Mouse (Mus musculus) Muller cell, postnatal 12 days (primary cell): ENCODE results near the gene Olfr1253.

ENCODE experiments used
- DNase-seq: peaks from one replicate; pipeline ENCODE4 v3.0.0-alpha.2; 2015; ENCODE audit errors: inconsistent ontology term

Gene Olfr1253

DNA sequence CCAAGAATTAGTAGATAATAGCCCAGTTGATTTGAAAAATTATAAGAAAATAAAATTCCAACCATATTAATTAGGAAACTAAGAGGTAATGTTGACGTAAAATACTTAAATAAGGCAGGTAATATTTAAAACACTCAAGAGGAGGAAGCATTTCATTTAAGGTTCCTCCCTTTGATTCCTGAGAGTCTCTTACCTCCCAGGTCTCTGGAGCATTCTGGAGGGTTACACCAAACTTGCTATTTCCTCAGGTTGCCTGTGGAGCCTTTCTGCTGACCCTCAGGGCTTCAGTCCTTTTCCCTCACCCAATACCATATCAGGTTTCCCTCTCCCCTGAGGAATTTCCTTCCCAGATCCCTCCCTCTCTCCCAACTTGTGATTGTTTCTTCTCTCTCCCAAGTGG lies at the start of gene Olfr1253:
TSS of gene Olfr1253 (minus strand) at position 101 of the 400 bp plus-strand sequence.
- DNase-seq: no peak

DNA sequence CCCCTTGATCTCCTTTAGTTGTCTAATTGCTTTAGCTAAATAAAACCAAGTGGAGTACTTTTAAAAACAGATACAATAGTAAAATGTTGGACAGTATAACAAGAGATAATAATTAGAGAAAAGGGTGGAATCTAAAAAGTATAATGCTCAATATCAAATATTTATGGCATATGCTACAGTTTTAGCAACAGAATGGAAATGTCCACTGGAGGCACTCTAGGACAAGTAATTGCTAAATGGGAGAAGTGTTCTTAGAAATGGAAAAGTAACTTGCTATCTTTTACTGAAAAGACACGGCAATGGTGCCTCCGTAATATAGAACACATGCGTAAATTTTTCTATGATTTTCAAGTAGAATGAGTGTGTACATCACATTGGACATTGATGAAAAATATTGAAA lies 42.7 kb upstream of the Olfr1253 start:
- no peak for DNase-seq

GRCm38 (mm10) chr2:89793519-89793918 lies 36.6 kb upstream of the Olfr1253 start, which contains the start of gene Olfr1254:
TSS of gene Olfr1254 (minus strand) at chr2:89793619.
- no peak for DNase-seq

DNA sequence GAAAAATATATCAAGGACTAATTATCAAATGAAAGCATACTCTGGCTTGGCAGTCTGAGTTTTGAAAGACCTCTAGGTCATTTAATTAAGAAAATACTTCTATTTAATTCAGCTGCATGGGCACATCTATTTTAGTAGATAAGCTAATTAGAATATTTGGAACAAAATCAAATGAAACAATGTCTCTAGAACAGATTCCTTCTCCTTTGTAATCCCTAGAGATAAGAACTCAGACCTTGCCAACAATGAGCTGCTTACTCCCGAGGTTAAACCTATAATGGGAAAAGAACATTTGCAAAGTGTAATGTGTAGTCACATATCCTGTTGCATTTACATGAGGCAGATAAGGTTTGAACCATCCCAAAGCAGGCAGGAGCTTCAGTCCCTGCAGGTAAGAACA lies 32.0 kb downstream of the Olfr1253 start, which contains the start of gene Olfr1252:
TSS of gene Olfr1252 (minus strand) at position 101 of the 400 bp plus-strand sequence.
- no peak for DNase-seq
